Mouse (Mus musculus): ENCODE data around the gene Cdhr2. TPM values are rescaled to one million over a fixed set of nuclear protein-coding genes. Genes with fewer than 3 reads are reported as not detected.
A peak's percentile ranks its signal among the peaks of the same experiment; 100 is the strongest.

The Cdhr2 gene
- polyA plus RNA-seq, 1 experiment, result 0.03 TPM

GRCm38 (mm10) chr13:54749864-54750411 is 48.7 kb downstream of the Cdhr2 start, which contains the start of gene Gprin1:
Gprin1 (minus strand) TSS chr13:54749874.
- no peak for DNase-seq (ENCODE audit: low spot score)

- no peak for DNase-seq (ENCODE audit: low spot score)
Measured at GRCm38 (mm10) chr13:54750699-54751098, 49.4 kb downstream of the Cdhr2 start.

GRCm38 (mm10) chr13:54752656-54753055 is 51.4 kb downstream of the Cdhr2 start:
- no peak for DNase-seq (ENCODE audit: low spot score)

- no peak for DNase-seq (ENCODE audit: low spot score)
Measured at GRCm38 (mm10) chr13:54753733-54754132, 52.5 kb downstream of the Cdhr2 start.

GRCm38 (mm10) chr13:54754169-54755080 is 53.2 kb downstream of the Cdhr2 start:
- DNase-seq (ENCODE audit: low spot score), result no peak

GRCm38 (mm10) chr13:54755201-54755830 is 54.1 kb downstream of the Cdhr2 start:
- DNase-seq (ENCODE audit: low spot score), result no peak

GRCm38 (mm10) chr13:54756156-54756712 is 55.0 kb downstream of the Cdhr2 start:
- no peak for DNase-seq (ENCODE audit: low spot score)

GRCm38 (mm10) chr13:54757093-54757830 is 56.0 kb downstream of the Cdhr2 start:
- no peak for DNase-seq (ENCODE audit: low spot score)

GRCm38 (mm10) chr13:54758045-54758755 is 56.9 kb downstream of the Cdhr2 start:
- peak; percentile 37 for DNase-seq (ENCODE audit: low spot score)

GRCm38 (mm10) chr13:54758756-54759470 is 57.7 kb downstream of the Cdhr2 start:
- no peak for DNase-seq (ENCODE audit: low spot score)

- DNase-seq (ENCODE audit: low spot score), result no peak
Measured at GRCm38 (mm10) chr13:54759496-54759895, 58.2 kb downstream of the Cdhr2 start.

- no peak for DNase-seq (ENCODE audit: low spot score)
Measured at GRCm38 (mm10) chr13:54760164-54760795, 59.0 kb downstream of the Cdhr2 start.

GRCm38 (mm10) chr13:54760906-54761305 is 59.6 kb downstream of the Cdhr2 start:
- no peak for DNase-seq (ENCODE audit: low spot score)

GRCm38 (mm10) chr13:54765281-54766191 is 64.3 kb downstream of the Cdhr2 start:
- DNase-seq (ENCODE audit: low spot score), result no peak

- no peak for DNase-seq (ENCODE audit: low spot score)
Measured at GRCm38 (mm10) chr13:54766192-54766768, 65.0 kb downstream of the Cdhr2 start, which contains the start of gene Sncb. Sncb (minus strand) TSS chr13:54766595.

GRCm38 (mm10) chr13:54767012-54767411 is 65.8 kb downstream of the Cdhr2 start:
- DNase-seq (ENCODE audit: low spot score), result no peak

- DNase-seq (ENCODE audit: low spot score), result no peak
Measured at GRCm38 (mm10) chr13:54780592-54780991, 79.3 kb downstream of the Cdhr2 start.

- DNase-seq (ENCODE audit: low spot score), result no peak
Measured at GRCm38 (mm10) chr13:54781086-54781485, 79.8 kb downstream of the Cdhr2 start.

All from urinary bladder, adult 2 months (tissue).